Mouse (Mus musculus) embryonic facial prominence, embryonic 12.5 days (tissue): Measurements from ENCODE around the gene Oat. TPM values are rescaled to one million over a fixed set of nuclear protein-coding genes. Genes with fewer than 3 reads are reported as not detected.

Experiments
- ATAC-seq: fragments of 200-750 bp; cut with Nextera tagmentation; 2 replicates; pipeline ENCODE4 v1.8.0; 2017; ENCODE audit not compliant: insufficient number of reproducible peaks, insufficient read depth, low FRiP score, low TSS enrichment
- H3K27ac ChIP-seq: fragments of 300-500 bp; sonication (generic); 2 replicates; pipeline ENCODE4 v1.5.1; 2016; ENCODE audit warnings: mild to moderate bottlenecking
- H3K27me3 ChIP-seq: fragments of 300-500 bp; sonication (generic); 2 replicates; pipeline ENCODE4 v1.6.1; 2016; ENCODE audit warnings: mild to moderate bottlenecking, moderate library complexity
- H3K36me3 ChIP-seq: fragments of 300-500 bp; sonication (generic); 2 replicates; pipeline ENCODE4 v1.6.1; 2016; ENCODE audit warnings: mild to moderate bottlenecking
- H3K4me1 ChIP-seq: fragments of 300-500 bp; sonication (generic); 2 replicates; pipeline ENCODE4 v1.6.1; 2016
- H3K4me2 ChIP-seq: fragments of 300-500 bp; sonication (generic); replicated peaks from 2 replicates; pipeline ENCODE4 v1.6.1; 2016; ENCODE audit warnings: mild to moderate bottlenecking, moderate library complexity
- H3K4me3 ChIP-seq: fragments of 300-500 bp; sonication (generic); 2 replicates; pipeline ENCODE4 v1.5.1; 2016; ENCODE audit warnings: mild to moderate bottlenecking
- H3K9ac ChIP-seq: fragments of 300-500 bp; sonication (generic); 2 replicates; pipeline ENCODE4 v1.6.1; 2016; ENCODE audit warnings: mild to moderate bottlenecking, moderate library complexity
- H3K9me3 ChIP-seq: fragments of 300-500 bp; sonication (generic); 2 replicates; pipeline ENCODE4 v1.6.1; 2016; ENCODE audit warnings: mild to moderate bottlenecking, moderate library complexity
- WGBS: fragments of 180-500 bp; shearing (Covaris S2); methylation state at CpG from one replicate; pipeline ENCODE4 v1.1.7; 2016; 5-methylcytosine and 5-hydroxymethylcytosine counted together
- polyA plus RNA-seq: library from polyadenylated mRNA; unstranded; fragments of >200 nt; fragmentation: Nextera tagmentation; extraction: Ambion mirVana; gene quantifications from 2 replicates; pipeline ENCODE4 v1.2.1, GENCODE M21; 2016

Oat gene
- polyA plus RNA-seq, 1 experiment from 2014 or later, result 159 TPM

DNA sequence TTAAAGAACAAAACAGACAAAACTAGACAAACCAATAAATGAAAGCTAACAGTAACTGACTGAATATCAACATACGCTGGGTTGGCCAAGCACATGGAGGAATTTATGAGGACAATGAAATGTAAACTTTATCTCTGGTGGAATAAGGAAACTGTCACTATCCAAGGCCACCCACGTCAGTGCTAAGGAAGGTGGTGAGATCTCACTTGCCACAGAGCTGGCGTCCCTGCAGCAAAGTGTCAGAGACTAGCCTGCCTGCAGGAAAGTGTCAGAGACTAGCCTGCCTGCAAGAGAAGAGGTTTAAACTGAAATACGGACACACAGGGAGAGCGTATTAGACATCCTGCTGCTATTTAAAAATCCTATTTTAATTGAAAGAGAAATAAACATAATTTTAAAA lies 11.0 kb upstream of the Oat start:
- Histone ChIP-seq H3K4me2 (no peak overlapping the region), H3K9me3 (no peaks in the 10 kb centered on the region), H3K4me1 (no peaks in the 10 kb centered on the region), H3K27ac (no peak overlapping the region), H3K27me3 (no peaks in the 10 kb centered on the region), H3K36me3 (no peaks in the 10 kb centered on the region), H3K9ac (no peak overlapping the region), H3K4me3 (no peak overlapping the region)
- ATAC-seq, result no peak
- 76% methylated on average over 5 of the region's 5 CpGs for WGBS

DNA sequence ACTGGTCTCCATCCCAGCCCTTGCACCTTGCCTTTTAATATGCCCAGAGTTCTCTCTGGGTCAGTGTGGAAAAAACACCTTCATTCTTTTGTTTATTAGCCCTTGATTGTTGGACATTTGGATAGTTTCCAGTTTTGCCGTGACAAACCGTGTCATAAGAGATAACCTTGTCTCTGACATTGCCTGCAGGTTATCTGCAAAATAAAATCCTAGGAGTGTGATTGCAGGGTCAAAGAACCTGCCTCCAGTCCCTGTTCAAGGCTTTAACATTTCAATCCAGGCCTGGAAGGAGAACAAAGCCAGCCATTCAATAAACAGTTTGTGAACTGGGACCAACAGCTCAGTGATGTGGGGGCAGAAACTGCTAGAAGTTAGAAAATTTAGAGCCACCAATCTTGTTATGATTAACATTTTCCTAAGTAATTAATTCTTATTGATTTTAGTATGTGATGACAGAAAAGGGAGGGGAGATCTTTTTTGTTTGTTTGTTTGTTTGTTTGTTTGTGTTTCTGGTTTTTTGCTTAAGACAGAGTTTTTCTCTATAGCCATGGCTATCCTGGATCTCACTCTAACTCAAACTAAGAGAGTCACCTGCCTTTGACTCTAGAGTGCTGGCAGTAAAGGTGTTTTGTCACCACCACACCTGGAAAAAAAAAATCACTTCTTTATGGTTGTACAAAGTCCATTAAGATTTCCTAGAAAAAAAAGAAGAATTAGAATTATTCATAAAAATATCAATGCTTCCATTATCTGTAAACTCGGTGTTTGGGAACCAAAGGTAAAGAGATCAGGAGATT lies 9.7 kb upstream of the Oat start:
- Histone ChIP-seq H3K36me3 (no peaks in the 10 kb centered on the region), H3K4me1 (no peaks in the 10 kb centered on the region), H3K9me3 (no peaks in the 10 kb centered on the region), H3K27ac (no peak overlapping the region), H3K27me3 (no peaks in the 10 kb centered on the region), H3K4me3 (no peak overlapping the region), H3K4me2 (no peak overlapping the region), H3K9ac (no peak overlapping the region)
- no peak for ATAC-seq
- WGBS, result 61% methylated on average over 3 of the region's 3 CpGs

DNA sequence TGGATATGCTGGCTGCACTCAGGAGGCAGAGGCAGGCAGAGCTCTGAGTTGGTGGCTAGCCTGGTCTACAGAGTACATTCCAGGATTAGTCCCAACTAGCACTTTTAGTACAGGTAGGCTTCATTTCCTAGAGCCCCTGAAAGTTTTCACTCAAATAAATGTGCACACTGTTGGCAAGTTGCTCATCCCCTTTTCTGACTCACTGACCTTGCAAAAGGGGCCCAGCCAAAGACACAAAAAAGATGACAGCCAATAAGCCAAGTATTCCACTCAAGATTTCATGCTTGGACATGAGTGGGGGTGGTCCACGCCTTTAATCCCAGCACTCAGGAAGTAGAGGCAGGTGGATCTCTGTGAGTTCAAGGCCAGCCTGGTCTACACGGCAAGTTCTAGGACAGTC lies 5.2 kb upstream of the Oat start:
- H3K36me3 ChIP-seq, result no peaks in the 10 kb centered on the region
- no peaks in the 10 kb centered on the region for H3K9me3 ChIP-seq
- H3K4me2 ChIP-seq, result no peak overlapping the region
- H3K9ac ChIP-seq, result no peak overlapping the region
- H3K4me1 ChIP-seq, result peaks cover 4% of the 10 kb centered on the region; the same call in 1 of the 2 replicates
- no peaks in the 10 kb centered on the region for H3K27me3 ChIP-seq
- H3K4me3 ChIP-seq, result no peak overlapping the region
- no peak for ATAC-seq
- H3K27ac ChIP-seq, result no peak overlapping the region
- WGBS, result 86% methylated on average over 2 of the region's 2 CpGs

- Histone ChIP-seq H3K4me2 (no peak overlapping the region), H3K9ac (no peak overlapping the region), H3K36me3 (no peaks in the 10 kb centered on the region), H3K9me3 (no peaks in the 10 kb centered on the region), H3K4me3 (no peak overlapping the region), H3K4me1 (peaks cover 5% of the 10 kb centered on the region), H3K27me3 (no peaks in the 10 kb centered on the region), H3K27ac (no peak overlapping the region)
- ATAC-seq, result no peak
- WGBS, result 71% methylated on average over 6 of the region's 6 CpGs
Measured at GRCm38 (mm10) chr7:132580511-132580910, 4.3 kb upstream of the Oat start.

DNA sequence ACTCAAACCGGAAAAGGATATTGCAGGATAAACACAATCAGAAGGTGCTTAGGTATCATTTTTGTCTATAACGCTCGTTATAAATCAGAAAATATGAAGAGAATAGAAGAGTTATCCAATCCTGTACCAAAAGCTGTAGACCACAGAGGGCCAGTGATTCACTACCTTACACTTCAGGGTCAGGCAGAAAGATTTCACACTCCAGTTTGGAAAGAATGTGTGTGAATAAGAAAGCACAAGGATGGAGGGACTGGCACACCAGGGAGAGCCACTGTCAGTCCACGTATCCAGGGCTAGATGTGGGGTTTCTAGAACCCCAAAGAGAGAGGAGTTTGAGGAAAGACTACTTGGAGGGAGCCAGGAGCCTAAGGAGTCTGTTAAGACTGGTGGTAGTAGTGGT lies 693 bp upstream of the Oat start:
- H3K4me3 ChIP-seq, result no peak overlapping the region
- H3K9me3 ChIP-seq, result no peaks in the 10 kb centered on the region
- H3K4me1 ChIP-seq, result peaks cover 13% of the 10 kb centered on the region
- H3K27me3 ChIP-seq, result no peaks in the 10 kb centered on the region
- H3K36me3 ChIP-seq, result no peaks in the 10 kb centered on the region
- H3K4me2 ChIP-seq, result peak overlapping the region; percentile 57
- 52% methylated on average over 4 of the region's 4 CpGs for WGBS
- ATAC-seq, result no peak
- H3K9ac ChIP-seq, result no peak overlapping the region
- no peak overlapping the region for H3K27ac ChIP-seq

GRCm38 (mm10) chr7:132575623-132576022 lies 575 bp downstream of the Oat start:
- Histone ChIP-seq H3K4me1 (peaks cover 20% of the 10 kb centered on the region), H3K9me3 (no peaks in the 10 kb centered on the region), H3K4me3 (peak overlapping the region; percentile 63), H3K4me2 (peak overlapping the region; percentile 57), H3K36me3 (no peaks in the 10 kb centered on the region), H3K27ac (peak overlapping the region; percentile 88), H3K27me3 (no peaks in the 10 kb centered on the region), H3K9ac (peak overlapping the region; percentile 57)
- under 1% methylated on average over 13 of the region's 13 CpGs for WGBS
- ATAC-seq, result peak; percentile 87

- Histone ChIP-seq H3K4me3 (no peak overlapping the region), H3K4me1 (peaks cover 20% of the 10 kb centered on the region)
- WGBS, result 81% methylated on average over 5 of the region's 5 CpGs
Measured at GRCm38 (mm10) chr7:132574646-132575045, 1.6 kb downstream of the Oat start.

GRCm38 (mm10) chr7:132573205-132573604 lies 3.0 kb downstream of the Oat start:
- Histone ChIP-seq H3K36me3 (peaks cover 16% of the 10 kb centered on the region; the same call in 1 of the 2 replicates), H3K9me3 (no peaks in the 10 kb centered on the region), H3K27ac (peak overlapping the region; percentile 65; the same call in 1 of the 2 replicates), H3K27me3 (no peaks in the 10 kb centered on the region), H3K4me1 (peaks cover 20% of the 10 kb centered on the region), H3K4me3 (no peak overlapping the region), H3K4me2 (no peak overlapping the region), H3K9ac (no peak overlapping the region)
- no peak for ATAC-seq
- WGBS, result 32% methylated on average over 6 of the region's 6 CpGs

More at GRCm38 (mm10) chr7:132574646-132575045, 1.6 kb downstream of the Oat start:
- Histone ChIP-seq H3K27me3 (no peaks in the 10 kb centered on the region), H3K36me3 (peaks cover 4% of the 10 kb centered on the region; the same call in 1 of the 2 replicates), H3K27ac (no peak overlapping the region), H3K9ac (no peak overlapping the region), H3K9me3 (no peaks in the 10 kb centered on the region), H3K4me2 (no peak overlapping the region; the same call in 1 of the 2 replicates)
- ATAC-seq, result no peak

DNA sequence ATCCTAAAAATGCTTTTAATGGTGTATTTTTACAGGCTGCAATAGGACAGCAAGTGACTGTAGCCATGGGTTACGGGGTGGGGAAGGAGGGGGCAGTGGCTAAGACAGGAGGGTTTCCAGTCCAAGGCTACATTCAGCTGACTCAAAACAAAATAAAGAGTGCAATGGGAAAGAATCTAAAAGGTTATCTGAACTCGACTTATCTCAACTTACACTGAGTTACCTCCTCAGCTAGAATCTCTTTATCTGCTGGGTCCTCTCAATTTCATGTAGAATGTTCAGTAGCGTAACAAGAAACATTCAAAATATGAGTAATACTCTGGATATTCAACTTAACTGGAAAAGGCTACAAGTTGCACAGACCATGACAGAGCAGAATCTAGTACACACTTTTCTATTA lies 3.5 kb downstream of the Oat start:
- Histone ChIP-seq H3K4me1 (peaks cover 20% of the 10 kb centered on the region), H3K27ac (peak overlapping the region; percentile 65; the same call in 1 of the 2 replicates)
- ATAC-seq, result no peak

GRCm38 (mm10) chr7:132571481-132571880 lies 4.7 kb downstream of the Oat start:
- Histone ChIP-seq H3K36me3 (peaks cover 19% of the 10 kb centered on the region; the same call in 1 of the 2 replicates), H3K4me1 (peaks cover 16% of the 10 kb centered on the region), H3K4me2 (no peak overlapping the region), H3K4me3 (no peak overlapping the region), H3K27ac (no peak overlapping the region), H3K27me3 (no peaks in the 10 kb centered on the region), H3K9ac (no peak overlapping the region), H3K9me3 (no peaks in the 10 kb centered on the region)
- WGBS, result 74% methylated on average over 8 of the region's 8 CpGs
- ATAC-seq, result no peak

More for the DNA sequence above, 3.5 kb downstream of the Oat start:
- Histone ChIP-seq H3K9me3 (no peaks in the 10 kb centered on the region), H3K36me3 (peaks cover 19% of the 10 kb centered on the region; the same call in 1 of the 2 replicates), H3K9ac (no peak overlapping the region), H3K27me3 (no peaks in the 10 kb centered on the region), H3K4me2 (no peak overlapping the region), H3K4me3 (no peak overlapping the region)
- 72% methylated on average over 3 of the region's 3 CpGs for WGBS

DNA sequence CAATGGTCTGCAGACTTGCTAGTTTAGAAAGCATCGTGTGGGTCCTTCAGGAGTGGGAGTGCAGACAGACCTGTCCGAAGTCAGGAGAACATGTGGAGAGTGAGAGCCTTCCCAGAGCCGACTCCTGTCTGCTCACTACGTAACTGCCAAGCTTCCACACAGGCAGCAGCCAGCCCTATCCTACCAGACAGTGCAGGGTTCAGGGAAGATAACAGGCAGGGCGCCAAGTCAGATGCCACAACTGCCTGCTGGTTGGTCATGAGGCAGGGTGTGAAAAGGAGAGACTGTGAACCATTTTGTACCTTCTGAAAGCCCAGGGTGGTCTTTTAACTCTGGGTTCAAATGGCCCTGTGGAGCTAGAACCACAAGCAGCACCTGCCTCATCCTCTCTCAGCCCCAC lies 6.1 kb downstream of the Oat start:
- H3K4me1 ChIP-seq, result peaks cover 13% of the 10 kb centered on the region; the same call in 1 of the 2 replicates
- no peak overlapping the region for H3K4me3 ChIP-seq
- no peaks in the 10 kb centered on the region for H3K27me3 ChIP-seq
- ATAC-seq, result no peak
- peaks cover 26% of the 10 kb centered on the region for H3K36me3 ChIP-seq
- 81% methylated on average over 5 of the region's 5 CpGs for WGBS
- no peak overlapping the region for H3K27ac ChIP-seq
- no peaks in the 10 kb centered on the region for H3K9me3 ChIP-seq
- no peak overlapping the region for H3K9ac ChIP-seq
- H3K4me2 ChIP-seq, result no peak overlapping the region

GRCm38 (mm10) chr7:132568817-132569216 lies 7.4 kb downstream of the Oat start:
- H3K36me3 ChIP-seq, result peaks cover 37% of the 10 kb centered on the region
- H3K4me3 ChIP-seq, result no peak overlapping the region
- no peak for ATAC-seq
- H3K4me2 ChIP-seq, result no peak overlapping the region
- H3K9me3 ChIP-seq, result no peaks in the 10 kb centered on the region
- no peak overlapping the region for H3K27ac ChIP-seq
- H3K27me3 ChIP-seq, result no peaks in the 10 kb centered on the region
- H3K4me1 ChIP-seq, result peaks cover 13% of the 10 kb centered on the region; the same call in 1 of the 2 replicates
- 91% methylated on average over 6 of the region's 6 CpGs for WGBS
- no peak overlapping the region for H3K9ac ChIP-seq
